Mouse (Mus musculus): Measurements from ENCODE around the gene Nr4a2.

GRCm38 (mm10) chr2:57123991-57124840 lies at the start of gene Nr4a2:
- TF ChIP-seq CTCF (IDR thresholded peaks at IDR 0.05; ENCODE audit: low read depth, low read length) (no peak), EP300 (IDR thresholded peaks at IDR 0.05; ENCODE audit: insufficient read depth, low read depth, low read length) (no peak)

All from ES-Bruce4 (cell line).